Mouse (Mus musculus) forebrain, embryonic 15.5 days (tissue): ENCODE results near the gene Utp15. TPM values are rescaled to one million over a fixed set of nuclear protein-coding genes. Genes with fewer than 3 reads are reported as not detected.
A peak's percentile ranks its signal among the peaks of the same experiment; 100 is the strongest.

Source experiments
- ATAC-seq: fragments of 200-750 bp; cut with Nextera tagmentation; replicated peaks from 2 replicates; pipeline ENCODE4 v1.8.0; 2017; ENCODE audit warnings: mild to moderate bottlenecking, moderate TSS enrichment, moderate library complexity
- H3K27ac ChIP-seq: fragments of 300-500 bp; sonication (generic); replicated peaks from 2 replicates; pipeline ENCODE4 v1.5.1; 2015; ENCODE audit warnings: mild to moderate bottlenecking, inconsistent platforms
- H3K27me3 ChIP-seq: fragments of 300-500 bp; sonication (generic); 2 replicates; pipeline ENCODE4 v1.6.1; 2015; ENCODE audit warnings: inconsistent platforms
- H3K36me3 ChIP-seq: fragments of 300-500 bp; sonication (generic); 2 replicates; pipeline ENCODE4 v1.6.1; 2015; ENCODE audit warnings: mild to moderate bottlenecking, inconsistent platforms
- H3K4me1 ChIP-seq: fragments of 300-500 bp; sonication (generic); 2 replicates; pipeline ENCODE4 v1.6.1; 2015; ENCODE audit warnings: inconsistent platforms
- H3K4me2 ChIP-seq: fragments of 300-500 bp; sonication (generic); replicated peaks from 2 replicates; pipeline ENCODE4 v1.6.1; 2015; ENCODE audit warnings: mild to moderate bottlenecking, inconsistent platforms
- H3K4me3 ChIP-seq: fragments of 300-500 bp; sonication (generic); 2 replicates; pipeline ENCODE4 v1.5.1; 2015; ENCODE audit warnings: mild to moderate bottlenecking, inconsistent platforms
- H3K9ac ChIP-seq: fragments of 300-500 bp; sonication (generic); replicated peaks from 2 replicates; pipeline ENCODE4 v1.6.1; 2015; ENCODE audit warnings: mild to moderate bottlenecking, inconsistent platforms
- H3K9me3 ChIP-seq: fragments of 300-500 bp; sonication (generic); 2 replicates; pipeline ENCODE4 v1.6.1; 2016; ENCODE audit warnings: inconsistent platforms
- WGBS: fragments of 180-500 bp; shearing (Covaris S2); methylation state at CpG from one replicate; pipeline ENCODE4 v1.1.7; 2015; ENCODE audit warnings: mixed read lengths; 5-methylcytosine and 5-hydroxymethylcytosine counted together
- polyA plus RNA-seq: library from polyadenylated mRNA; unstranded; fragments of >200 nt; fragmentation: Nextera tagmentation; extraction: Ambion mirVana; gene quantifications from 2 replicates; pipeline ENCODE4 v1.2.1, GENCODE M21; 2015

Gene Utp15
- polyA plus RNA-seq, 1 experiment from 2014 or later: 34.4 TPM

GRCm38 (mm10) chr13:98290719-98291118, 27.9 kb upstream of the Utp15 start:
- Histone ChIP-seq H3K36me3 (no peaks in the 10 kb centered on the region), H3K4me3 (no peak overlapping the region), H3K27me3 (no peaks in the 10 kb centered on the region), H3K4me2 (no peak overlapping the region), H3K9ac (no peak overlapping the region), H3K4me1 (no peaks in the 10 kb centered on the region), H3K9me3 (no peaks in the 10 kb centered on the region), H3K27ac (no peak overlapping the region)
- no peak for ATAC-seq
- WGBS: 46% methylated on average over 2 of the region's 2 CpGs

- no peaks in the 10 kb centered on the region for H3K36me3 ChIP-seq
- no peak for ATAC-seq
- WGBS: 80% methylated on average over 12 of the region's 12 CpGs
These were observed 18.3 kb upstream of the Utp15 start for GRCm38 (mm10) chr13:98280990-98281650.

GRCm38 (mm10) chr13:98279686-98280085, 16.8 kb upstream of the Utp15 start, which contains the start of gene Gm21976:
TSS of gene Gm21976 (plus strand) at chr13:98279887.
- no peaks in the 10 kb centered on the region for H3K9me3 ChIP-seq
- H3K27ac ChIP-seq: no peak within 1 kb of the TSS
- H3K4me3 ChIP-seq: no peak within 1 kb of the TSS
- H3K4me2 ChIP-seq: no peak within 1 kb of the TSS
- no peak within 1 kb of the TSS for H3K9ac ChIP-seq
- H3K27me3 ChIP-seq: no peaks in the 10 kb centered on the region
- H3K4me1 ChIP-seq: no peaks in the 10 kb centered on the region
- ATAC-seq: no peak
- 89% methylated on average over 5 of the region's 5 CpGs for WGBS
- peaks cover 11% of the 10 kb centered on the region for H3K36me3 ChIP-seq

More at GRCm38 (mm10) chr13:98280990-98281650, 18.3 kb upstream of the Utp15 start:
- H3K4me2 ChIP-seq: no peak overlapping the region
- no peak overlapping the region for H3K4me3 ChIP-seq
- H3K27ac ChIP-seq: no peak overlapping the region
- no peaks in the 10 kb centered on the region for H3K9me3 ChIP-seq
- H3K27me3 ChIP-seq: no peaks in the 10 kb centered on the region
- no peaks in the 10 kb centered on the region for H3K4me1 ChIP-seq
- no peak overlapping the region for H3K9ac ChIP-seq

- H3K9ac ChIP-seq: no peak overlapping the region
- no peak overlapping the region for H3K4me3 ChIP-seq
- ATAC-seq: no peak
- H3K27me3 ChIP-seq: no peaks in the 10 kb centered on the region
- no peak overlapping the region for H3K4me2 ChIP-seq
- no peak overlapping the region for H3K27ac ChIP-seq
- 83% methylated on average over 2 of the region's 2 CpGs for WGBS
- H3K36me3 ChIP-seq: peaks cover 31% of the 10 kb centered on the region
- H3K9me3 ChIP-seq: no peaks in the 10 kb centered on the region
- H3K4me1 ChIP-seq: no peaks in the 10 kb centered on the region
These were observed 14.7 kb upstream of the Utp15 start for GRCm38 (mm10) chr13:98277501-98277900.

DNA sequence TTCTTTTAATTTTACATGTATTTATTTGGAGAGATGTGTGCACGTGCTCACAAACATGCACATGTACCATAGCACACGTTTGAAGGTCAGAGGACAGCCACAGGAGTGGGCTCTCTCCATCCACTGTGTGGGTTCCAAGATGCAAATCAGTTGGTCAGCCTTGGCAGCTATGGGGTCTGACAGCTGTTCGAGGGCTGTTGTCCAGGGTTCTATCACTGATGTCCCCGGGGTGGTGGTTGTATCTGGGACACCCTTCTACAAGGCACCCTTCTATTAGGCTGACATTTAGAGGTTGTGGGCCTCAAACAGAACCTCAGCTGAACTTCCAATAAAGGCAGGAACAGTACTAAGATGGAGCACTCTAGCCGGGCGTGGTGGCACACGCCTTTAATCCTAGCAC, 13.4 kb upstream of the Utp15 start:
- H3K4me3 ChIP-seq: no peak overlapping the region
- H3K4me2 ChIP-seq: no peak overlapping the region
- no peaks in the 10 kb centered on the region for H3K9me3 ChIP-seq
- H3K36me3 ChIP-seq: peaks cover 39% of the 10 kb centered on the region
- no peaks in the 10 kb centered on the region for H3K27me3 ChIP-seq
- 91% methylated on average over 7 of the region's 7 CpGs for WGBS
- H3K9ac ChIP-seq: no peak overlapping the region
- H3K27ac ChIP-seq: no peak overlapping the region
- no peak for ATAC-seq
- H3K4me1 ChIP-seq: no peaks in the 10 kb centered on the region

GRCm38 (mm10) chr13:98275646-98276045, 12.8 kb upstream of the Utp15 start:
- H3K9ac ChIP-seq: no peak overlapping the region
- H3K27me3 ChIP-seq: no peaks in the 10 kb centered on the region
- WGBS: 93% methylated on average over 4 of the region's 4 CpGs
- H3K27ac ChIP-seq: no peak overlapping the region
- ATAC-seq: no peak
- no peak overlapping the region for H3K4me2 ChIP-seq
- H3K36me3 ChIP-seq: peaks cover 45% of the 10 kb centered on the region
- no peaks in the 10 kb centered on the region for H3K4me1 ChIP-seq
- H3K9me3 ChIP-seq: no peaks in the 10 kb centered on the region
- no peak overlapping the region for H3K4me3 ChIP-seq

DNA sequence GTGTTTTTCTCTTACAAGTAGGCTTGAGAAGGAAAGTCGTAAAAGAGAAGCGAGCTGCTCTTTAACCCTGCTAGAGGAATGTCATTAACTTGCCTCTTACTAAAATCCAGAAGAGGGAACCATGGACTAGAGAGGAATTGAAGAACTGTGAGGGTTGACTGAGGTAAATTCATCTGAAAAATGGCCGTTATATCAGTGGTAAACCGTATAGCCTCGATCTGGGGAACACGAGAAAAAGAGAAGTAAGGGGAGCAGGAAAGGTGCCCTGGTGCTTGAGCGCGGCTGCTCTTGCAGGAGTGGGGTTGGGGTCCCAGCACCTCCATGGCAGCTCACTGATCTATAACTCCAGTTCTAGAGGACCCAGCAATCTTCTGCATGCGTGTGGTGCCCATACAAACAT, 11.2 kb upstream of the Utp15 start:
- Histone ChIP-seq H3K36me3 (peaks cover 57% of the 10 kb centered on the region), H3K4me3 (no peak overlapping the region), H3K9me3 (no peaks in the 10 kb centered on the region), H3K4me1 (no peaks in the 10 kb centered on the region), H3K27me3 (no peaks in the 10 kb centered on the region), H3K4me2 (no peak overlapping the region), H3K27ac (no peak overlapping the region), H3K9ac (no peak overlapping the region)
- no peak for ATAC-seq
- WGBS: 93% methylated on average over 9 of the region's 9 CpGs

GRCm38 (mm10) chr13:98264111-98264510, 1.3 kb upstream of the Utp15 start:
- peaks cover 32% of the 10 kb centered on the region for H3K36me3 ChIP-seq
- H3K9ac ChIP-seq: peak overlapping the region; percentile 96
- H3K9me3 ChIP-seq: no peaks in the 10 kb centered on the region
- H3K4me1 ChIP-seq: peaks cover 26% of the 10 kb centered on the region
- peak overlapping the region; percentile 67 for H3K4me2 ChIP-seq
- H3K4me3 ChIP-seq: peak overlapping the region; percentile 94
- no peak for ATAC-seq
- H3K27ac ChIP-seq: no peak overlapping the region
- H3K27me3 ChIP-seq: no peaks in the 10 kb centered on the region
- WGBS: 26% methylated on average over 5 of the region's 5 CpGs

DNA sequence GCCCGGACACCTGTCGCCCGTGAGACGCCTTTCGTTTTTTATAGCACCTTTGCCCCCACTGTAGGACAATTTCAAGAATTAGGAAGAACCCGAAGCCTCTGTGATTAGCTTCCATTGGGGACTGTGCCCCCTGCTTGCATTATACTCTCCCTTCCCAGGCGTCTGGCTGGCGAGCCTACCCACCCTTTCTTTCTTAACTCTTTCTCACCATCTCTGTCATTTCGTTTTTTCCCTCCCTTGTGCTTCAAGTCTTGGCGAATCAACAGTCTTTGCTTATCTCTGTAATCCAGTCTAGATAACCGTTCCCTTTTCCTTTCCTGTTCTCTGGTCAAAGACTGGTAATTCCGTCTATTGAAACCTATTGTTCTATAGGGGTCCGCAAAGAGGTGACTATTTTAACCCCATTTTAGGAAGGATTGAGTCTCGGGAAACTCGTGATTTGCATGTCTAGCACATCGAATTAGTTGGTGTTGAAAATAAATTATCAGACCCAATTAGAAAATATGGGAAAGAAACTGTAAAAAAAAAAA, 682 bp upstream of the Utp15 start:
- H3K4me3 ChIP-seq: peak overlapping the region; percentile 94
- peak; percentile 66 for ATAC-seq
- H3K27me3 ChIP-seq: no peaks in the 10 kb centered on the region
- H3K4me2 ChIP-seq: peak overlapping the region; percentile 67
- peaks cover 33% of the 10 kb centered on the region for H3K36me3 ChIP-seq
- peak overlapping the region; percentile 96 for H3K9ac ChIP-seq
- H3K4me1 ChIP-seq: peaks cover 26% of the 10 kb centered on the region
- WGBS: 1% methylated on average over 16 of the region's 16 CpGs
- peak overlapping the region; percentile 97 for H3K27ac ChIP-seq
- H3K9me3 ChIP-seq: no peaks in the 10 kb centered on the region

DNA sequence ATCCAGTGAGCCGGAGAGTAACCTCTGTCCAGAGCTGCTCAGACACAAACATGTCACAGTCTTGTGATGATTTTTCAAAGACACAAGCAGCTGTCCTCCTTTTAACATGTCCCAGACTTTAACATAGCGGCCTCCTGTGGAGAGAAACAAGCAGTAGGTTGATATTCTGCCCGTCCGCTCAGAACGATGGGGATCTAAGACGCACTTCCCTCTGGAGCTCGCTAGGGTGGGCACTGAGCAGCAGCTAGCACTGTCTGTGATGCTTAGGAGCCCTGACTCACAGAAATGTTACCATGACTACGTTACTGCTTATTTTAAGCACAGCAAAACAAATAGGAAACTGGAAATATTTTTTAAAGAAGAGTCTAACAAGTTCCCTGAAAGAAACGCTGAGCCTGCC, 7.9 kb downstream of the Utp15 start:
- Histone ChIP-seq H3K4me2 (no peak overlapping the region), H3K9ac (no peak overlapping the region), H3K27ac (no peak overlapping the region), H3K27me3 (no peaks in the 10 kb centered on the region), H3K4me3 (no peak overlapping the region), H3K36me3 (peaks cover 85% of the 10 kb centered on the region), H3K9me3 (no peaks in the 10 kb centered on the region), H3K4me1 (no peaks in the 10 kb centered on the region)
- ATAC-seq: no peak
- 77% methylated on average over 9 of the region's 9 CpGs for WGBS

DNA sequence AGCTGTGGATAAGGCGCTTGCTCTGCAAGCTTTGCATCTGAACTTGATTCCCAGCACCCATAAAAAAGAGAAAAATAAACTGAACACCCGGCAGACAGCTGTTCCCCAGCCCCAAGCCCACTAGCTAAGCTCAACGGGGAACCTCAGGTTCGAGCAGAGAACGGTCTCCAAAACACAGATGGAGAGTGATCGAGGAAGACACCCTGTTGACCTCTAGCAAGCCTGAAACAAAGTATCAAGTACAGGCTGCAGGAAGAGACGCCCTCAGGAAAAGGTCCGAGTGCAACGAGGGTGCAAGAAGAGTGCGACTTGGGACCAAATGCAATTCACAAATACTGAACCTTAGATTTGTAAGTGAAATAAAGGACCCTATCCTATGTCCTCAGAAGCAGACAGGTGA, 13.2 kb downstream of the Utp15 start:
- H3K27ac ChIP-seq: no peak overlapping the region

GRCm38 (mm10) chr13:98245386-98245785, 17.5 kb downstream of the Utp15 start:
- Histone ChIP-seq H3K9ac (no peak overlapping the region), H3K36me3 (peaks cover 34% of the 10 kb centered on the region), H3K4me2 (no peak overlapping the region), H3K9me3 (no peaks in the 10 kb centered on the region), H3K4me3 (no peak overlapping the region), H3K27me3 (no peaks in the 10 kb centered on the region), H3K4me1 (peaks cover 13% of the 10 kb centered on the region; the same call in 1 of the 2 replicates), H3K27ac (no peak overlapping the region)
- 68% methylated on average over 7 of the region's 7 CpGs for WGBS
- no peak for ATAC-seq

More for the DNA sequence above, 13.2 kb downstream of the Utp15 start:
- WGBS: 89% methylated on average over 10 of the region's 10 CpGs
- Histone ChIP-seq H3K4me1 (peaks cover 6% of the 10 kb centered on the region; the same call in 1 of the 2 replicates), H3K9me3 (no peaks in the 10 kb centered on the region), H3K9ac (no peak overlapping the region), H3K4me3 (no peak overlapping the region), H3K4me2 (no peak overlapping the region), H3K27me3 (no peaks in the 10 kb centered on the region), H3K36me3 (peaks cover 70% of the 10 kb centered on the region)
- ATAC-seq: no peak
